Mouse (Mus musculus): ENCODE data around the gene Olfr1198.

Gene Olfr1198

GRCm38 (mm10) chr2:88751270-88751669 is at the start of gene Olfr1198:
Olfr1198 (minus strand) TSS chr2:88751370.
- no peak for DNase-seq (ENCODE audit: low read depth, low spot score)

- no peak for DNase-seq (ENCODE audit: low read depth, low spot score)
Measured at GRCm38 (mm10) chr2:88792736-88793135, 41.6 kb upstream of the Olfr1198 start, which contains the start of gene Olfr1201. Olfr1201 (plus strand) TSS chr2:88793036.

GRCm38 (mm10) chr2:88770388-88770787 is 19.2 kb upstream of the Olfr1198 start, which contains the start of gene Olfr1200:
Olfr1200 (minus strand) TSS chr2:88770488.
- no peak for DNase-seq (ENCODE audit: low read depth, low spot score)

- no peak for DNase-seq (ENCODE audit: low read depth, low spot score)
Measured at GRCm38 (mm10) chr2:88760369-88760768, 9.2 kb upstream of the Olfr1198 start, which contains the start of gene Olfr1199. Olfr1199 (minus strand) TSS chr2:88760469.

- no peak for DNase-seq (ENCODE audit: low read depth, low spot score)
Measured at GRCm38 (mm10) chr2:88743379-88743778, 7.8 kb downstream of the Olfr1198 start.

GRCm38 (mm10) chr2:88732266-88732665 is 18.9 kb downstream of the Olfr1198 start, which contains the start of gene Olfr1197:
Olfr1197 (minus strand) TSS chr2:88732366.
- DNase-seq (ENCODE audit: low read depth, low spot score), result no peak

- DNase-seq (ENCODE audit: low read depth, low spot score), result no peak
Measured at GRCm38 (mm10) chr2:88704497-88704896, 46.7 kb downstream of the Olfr1198 start, which contains the start of gene Olfr1196. Olfr1196 (minus strand) TSS chr2:88704597.
